Mouse (Mus musculus) erythroblast, embryonic 14.5 days (primary cell): ENCODE results near the gene Ric8b. TPM values are rescaled to one million over a fixed set of nuclear protein-coding genes. Genes with fewer than 3 reads are reported as not detected.

ENCODE experiments used
- H3K27me3 ChIP-seq: 2 replicates; pipeline ENCODE4 v1.6.1; 2012; ENCODE audit warnings: inconsistent platforms; ENCODE audit not compliant: control insufficient read depth
- H3K36me3 ChIP-seq: 2 replicates; pipeline ENCODE4 v1.6.1; 2012; ENCODE audit warnings: mild to moderate bottlenecking, inconsistent platforms; ENCODE audit not compliant: control insufficient read depth
- H3K4me1 ChIP-seq: 2 replicates; pipeline ENCODE4 v1.6.1; 2012; ENCODE audit warnings: inconsistent platforms; ENCODE audit not compliant: control insufficient read depth
- H3K4me3 ChIP-seq: replicated peaks from 2 replicates; pipeline ENCODE3; 2012; ENCODE audit warnings: moderate library complexity, mild to moderate bottlenecking, inconsistent platforms
- H3K9me3 ChIP-seq: 2 replicates; pipeline ENCODE4 v1.6.1; 2012; ENCODE audit warnings: low read length, inconsistent platforms, mixed read lengths; ENCODE audit not compliant: control insufficient read depth
- GATA1 ChIP-seq: IDR thresholded peaks from 2 replicates; pipeline ENCODE4 v1.6.1; 2012; ENCODE audit warnings: low read length, inconsistent platforms, mixed read lengths
- TAL1 ChIP-seq: IDR thresholded peaks from 3 replicates; pipeline ENCODE4 v1.6.1; 2012; ENCODE audit warnings: low read length, inconsistent platforms, mixed read lengths
- polyA plus RNA-seq: library from polyadenylated mRNA; stranded (reverse); fragments of >175 nt; gene quantifications from 2 replicates; pipeline ENCODE4 v1.2.3, GENCODE M21; 2012

Ric8b gene
- polyA plus RNA-seq, 1 experiment: 0.09 TPM

DNA sequence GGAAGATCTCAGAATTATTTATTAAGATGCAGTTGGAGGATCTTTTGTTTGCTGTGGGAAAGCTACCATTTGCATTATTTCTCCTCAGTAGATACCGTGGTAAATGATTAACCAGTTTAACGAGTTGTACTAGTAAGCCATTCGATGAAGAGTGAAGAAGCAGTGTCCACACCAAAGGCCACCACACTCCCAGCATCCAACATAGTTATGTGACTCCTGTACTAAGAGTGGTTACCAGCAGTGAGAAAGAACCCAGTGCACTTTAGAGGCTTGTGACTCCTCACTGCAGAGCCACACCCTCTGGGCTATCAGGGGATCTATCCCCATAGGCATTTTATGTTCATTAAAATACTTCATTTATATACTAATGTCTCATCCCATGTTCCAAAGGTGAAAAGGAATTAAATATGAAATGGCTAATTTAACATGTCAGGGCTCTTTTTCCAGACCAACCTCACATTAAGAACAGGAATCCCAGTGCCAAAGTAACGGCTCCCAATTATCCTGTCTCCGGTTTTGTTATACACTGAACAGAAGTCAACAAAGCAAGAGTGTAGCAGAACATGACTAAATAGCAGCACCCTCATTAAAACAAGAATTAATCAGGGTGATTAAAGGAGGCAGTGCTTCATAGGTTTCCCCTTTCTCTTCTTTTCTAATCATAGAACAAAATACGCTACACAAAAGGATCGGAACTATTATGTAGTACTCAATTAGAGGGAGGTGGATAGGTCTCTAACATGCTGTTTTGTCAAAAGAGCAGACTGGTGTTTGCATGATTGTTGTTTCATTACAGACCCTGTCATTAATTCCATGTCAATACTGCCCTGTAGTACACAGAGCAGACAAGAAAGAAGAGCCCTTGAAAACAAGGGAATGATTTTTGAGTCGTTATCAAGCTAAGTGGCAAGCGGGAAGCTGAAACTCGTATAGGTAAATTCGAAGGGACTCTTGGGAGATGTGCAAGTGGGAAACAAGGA is 90.7 kb downstream of the Ric8b start:
- TF ChIP-seq TAL1 (no peak), GATA1 (no peak)
- H3K4me3 ChIP-seq: no peak overlapping the region
- peaks cover 28% of the 10 kb centered on the region for H3K36me3 ChIP-seq
- H3K4me1 ChIP-seq: peaks cover 35% of the 10 kb centered on the region
- H3K27me3 ChIP-seq: no peaks in the 10 kb centered on the region
- no peaks in the 10 kb centered on the region for H3K9me3 ChIP-seq

DNA sequence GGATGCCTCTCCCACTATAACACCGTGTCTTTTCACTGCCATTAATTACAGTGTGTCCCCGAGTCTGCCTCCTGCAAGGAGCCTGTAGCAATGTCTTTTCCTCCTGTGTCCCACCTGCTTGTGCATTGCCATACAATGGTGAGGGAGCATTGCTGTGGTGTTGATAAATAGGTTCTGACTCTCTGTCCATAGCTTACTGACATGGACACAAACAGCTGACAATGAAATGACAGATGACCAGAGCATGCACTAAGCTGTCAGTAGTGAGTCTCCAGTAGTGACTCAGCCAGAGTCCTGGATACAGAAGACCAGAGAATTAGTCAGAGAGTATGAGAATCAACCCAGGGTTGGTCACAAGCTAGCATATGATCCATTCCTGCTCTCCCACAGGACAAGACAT is 93.7 kb downstream of the Ric8b start:
- Histone ChIP-seq H3K36me3 (peaks cover 35% of the 10 kb centered on the region), H3K27me3 (no peaks in the 10 kb centered on the region), H3K9me3 (no peaks in the 10 kb centered on the region), H3K4me3 (no peak overlapping the region), H3K4me1 (peaks cover 31% of the 10 kb centered on the region)
- TF ChIP-seq GATA1 (no peak), TAL1 (no peak)

DNA sequence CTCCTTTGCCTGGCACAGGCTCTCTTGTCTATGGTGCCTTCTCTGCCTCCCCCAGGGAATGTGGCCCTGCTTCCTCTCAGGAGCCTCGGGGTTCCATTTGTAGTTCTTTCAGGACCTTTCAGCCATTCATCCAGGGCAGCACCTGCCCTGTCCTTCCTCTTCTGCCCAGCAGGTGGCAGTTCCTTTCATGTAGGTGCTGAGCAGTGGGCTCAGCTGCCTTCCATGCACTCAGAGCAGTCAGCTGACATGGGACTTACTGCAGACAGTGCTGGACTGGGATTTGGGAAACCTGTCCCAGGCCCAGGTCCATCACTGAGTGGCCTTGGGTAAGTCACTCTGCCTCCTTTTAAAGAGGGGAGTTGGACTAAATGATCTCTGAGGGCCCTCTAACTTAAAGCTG is 96.0 kb downstream of the Ric8b start:
- Histone ChIP-seq H3K9me3 (no peaks in the 10 kb centered on the region), H3K4me3 (no peak overlapping the region), H3K36me3 (peaks cover 47% of the 10 kb centered on the region), H3K27me3 (no peaks in the 10 kb centered on the region), H3K4me1 (peaks cover 7% of the 10 kb centered on the region)
- TF ChIP-seq GATA1: no peak
- no peak for TF ChIP-seq TAL1

DNA sequence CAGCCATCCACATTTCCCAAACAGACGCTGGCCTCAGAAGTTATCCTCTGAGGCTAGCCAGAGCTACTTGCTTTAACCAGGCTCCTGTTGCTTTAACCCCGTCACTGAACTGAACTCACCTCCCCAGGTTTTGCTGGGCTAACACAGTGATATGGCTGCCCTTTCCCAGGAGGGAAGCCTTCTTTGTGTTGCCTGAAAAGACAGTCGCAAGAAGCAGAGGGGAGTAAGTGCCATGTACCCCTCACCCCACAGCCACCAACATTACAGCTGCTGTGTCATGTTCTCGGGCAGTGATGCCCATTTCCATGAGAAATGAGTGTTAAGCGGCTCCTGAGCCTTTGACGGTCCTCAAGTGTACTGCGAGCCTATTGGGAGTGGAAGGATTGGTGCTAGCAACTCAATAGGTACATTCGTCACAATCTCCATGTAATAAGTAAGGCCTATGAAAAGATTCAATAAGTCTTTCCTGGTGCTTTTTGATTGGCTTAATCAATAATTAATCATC is 96.6 kb downstream of the Ric8b start:
- no peaks in the 10 kb centered on the region for H3K9me3 ChIP-seq
- peaks cover 2% of the 10 kb centered on the region; the same call in 1 of the 2 replicates for H3K4me1 ChIP-seq
- no peak overlapping the region for H3K4me3 ChIP-seq
- H3K27me3 ChIP-seq: no peaks in the 10 kb centered on the region
- peaks cover 47% of the 10 kb centered on the region for H3K36me3 ChIP-seq
- no peak for TF ChIP-seq GATA1

DNA sequence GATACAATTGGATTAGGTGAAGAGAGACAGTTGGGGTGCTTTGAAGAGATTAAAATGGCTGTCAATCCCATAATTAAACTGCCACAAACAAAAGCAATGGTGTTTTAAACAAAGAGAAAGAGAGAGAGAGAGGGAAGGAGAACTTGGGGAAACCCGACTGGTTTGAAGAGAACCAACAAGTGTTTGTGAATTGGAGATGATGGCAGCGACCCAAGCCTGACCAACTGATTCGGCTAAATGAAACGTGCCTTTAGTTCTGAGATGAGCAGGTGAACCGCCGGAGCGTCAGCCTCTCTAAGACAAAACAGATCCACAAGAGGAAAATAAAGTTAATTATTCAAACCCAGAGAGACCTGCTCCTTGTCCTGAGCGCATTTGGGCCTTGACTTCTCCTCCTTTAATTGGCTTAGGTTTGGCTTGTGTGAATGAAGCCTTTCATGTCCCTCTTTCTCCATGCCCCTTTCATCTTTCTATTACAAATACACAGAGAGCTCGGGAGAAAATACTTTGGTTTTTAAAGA is 97.1 kb downstream of the Ric8b start:
- Histone ChIP-seq H3K4me3 (no peak overlapping the region), H3K27me3 (no peaks in the 10 kb centered on the region), H3K36me3 (peaks cover 47% of the 10 kb centered on the region), H3K9me3 (no peaks in the 10 kb centered on the region), H3K4me1 (no peaks in the 10 kb centered on the region; the same call in 1 of the 2 replicates)
- no peak for TF ChIP-seq GATA1
- no peak for TF ChIP-seq TAL1

DNA sequence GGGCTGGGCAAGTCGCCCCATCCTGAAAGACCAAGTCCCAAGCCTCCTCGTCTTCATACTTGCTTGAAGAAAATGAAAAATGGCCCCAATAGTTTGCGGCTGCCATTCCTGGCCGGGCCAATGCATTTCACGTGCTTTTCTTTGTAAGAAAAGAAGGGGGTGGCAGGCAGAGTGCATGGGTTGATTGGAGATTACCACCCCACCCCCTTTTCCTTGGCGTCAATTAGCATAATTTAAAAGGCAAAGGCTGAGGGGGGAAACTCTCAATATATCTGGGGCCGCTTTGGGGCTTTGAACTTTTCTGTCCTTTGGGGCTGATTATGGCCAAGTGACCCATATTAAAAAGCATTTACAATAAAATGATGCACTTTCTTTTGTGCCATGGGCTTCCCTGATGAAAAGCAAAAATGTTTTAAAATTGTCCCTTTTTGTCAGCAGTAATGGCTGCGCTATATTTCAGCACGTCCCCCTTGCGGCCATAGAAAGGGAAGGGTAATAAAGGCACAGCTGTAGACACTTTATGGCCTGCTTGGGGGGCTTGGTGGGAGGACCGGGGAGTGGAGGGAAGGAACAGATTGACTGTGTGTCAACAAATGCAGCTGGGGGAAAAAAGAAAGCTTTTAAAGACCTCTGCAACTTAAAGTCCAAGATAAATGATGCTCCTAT is 105.4 kb downstream of the Ric8b start:
- H3K27me3 ChIP-seq: no peaks in the 10 kb centered on the region
- H3K9me3 ChIP-seq: no peaks in the 10 kb centered on the region
- H3K36me3 ChIP-seq: peaks cover 7% of the 10 kb centered on the region
- no peak for TF ChIP-seq GATA1
- no peak for TF ChIP-seq TAL1
- H3K4me1 ChIP-seq: peaks cover 5% of the 10 kb centered on the region
- H3K4me3 ChIP-seq: no peak overlapping the region

DNA sequence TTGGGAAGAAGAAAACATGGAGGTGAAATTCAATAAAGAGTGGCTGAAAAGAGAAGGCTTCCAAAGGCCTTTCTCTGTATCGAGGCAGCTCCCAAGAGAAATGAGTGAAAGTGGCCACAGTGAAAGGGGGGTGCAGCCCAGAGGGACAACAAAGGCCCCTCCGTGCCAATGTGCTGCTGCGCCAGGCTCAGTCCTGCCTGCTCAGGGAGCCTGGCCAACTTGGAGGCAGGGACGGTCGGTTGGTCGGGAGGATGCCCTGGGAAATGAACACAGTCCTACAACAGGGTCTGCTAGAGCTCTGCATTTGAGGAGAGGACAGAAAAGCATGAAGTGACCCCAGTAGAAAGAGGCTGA is 105.9 kb downstream of the Ric8b start:
- no peak overlapping the region for H3K4me3 ChIP-seq

DNA sequence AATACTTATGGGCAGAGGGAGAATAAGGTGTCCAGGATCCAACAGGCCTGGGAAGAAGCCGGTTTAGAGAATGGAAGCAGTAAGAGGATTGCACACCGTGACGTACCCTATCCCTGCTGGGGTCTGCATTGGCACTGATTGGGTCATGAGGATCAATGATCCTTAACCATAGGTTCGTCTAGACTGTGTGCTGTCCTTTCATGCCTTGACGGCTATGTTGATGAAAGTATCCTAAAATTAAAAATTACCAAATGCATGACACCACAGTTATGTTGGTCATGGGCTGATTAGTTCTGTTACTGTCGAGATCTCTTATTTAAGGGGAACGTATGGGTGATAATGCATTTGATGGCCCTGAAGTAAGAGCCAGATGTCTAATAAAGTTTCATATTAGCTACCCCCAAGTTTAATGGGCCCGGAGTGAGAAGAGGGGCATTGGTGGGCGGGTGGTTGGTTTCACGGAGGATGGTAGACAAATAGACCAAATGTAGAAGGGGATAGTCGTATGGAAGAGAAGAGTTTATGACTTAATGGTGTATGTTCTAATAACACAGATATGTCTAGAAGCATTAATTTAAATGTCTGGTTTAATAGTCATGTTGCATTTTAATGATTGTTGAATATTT is 108.5 kb downstream of the Ric8b start:
- TF ChIP-seq TAL1: no peak
- no peak for TF ChIP-seq GATA1
- 0 out of 2 replicates have a peak, but pooled peaks cover 2% of the 10 kb centered on the region for H3K9me3 ChIP-seq
- H3K4me3 ChIP-seq: no peak overlapping the region
- H3K4me1 ChIP-seq: peaks cover 10% of the 10 kb centered on the region
- H3K36me3 ChIP-seq: no peaks in the 10 kb centered on the region
- no peaks in the 10 kb centered on the region for H3K27me3 ChIP-seq

More for the DNA sequence above, 105.9 kb downstream of the Ric8b start:
- Histone ChIP-seq H3K27me3 (no peaks in the 10 kb centered on the region), H3K4me1 (peaks cover 10% of the 10 kb centered on the region), H3K9me3 (no peaks in the 10 kb centered on the region), H3K36me3 (peaks cover 5% of the 10 kb centered on the region)
- TF ChIP-seq TAL1 (no peak), GATA1 (no peak)
